In the genomic region with DNA sequence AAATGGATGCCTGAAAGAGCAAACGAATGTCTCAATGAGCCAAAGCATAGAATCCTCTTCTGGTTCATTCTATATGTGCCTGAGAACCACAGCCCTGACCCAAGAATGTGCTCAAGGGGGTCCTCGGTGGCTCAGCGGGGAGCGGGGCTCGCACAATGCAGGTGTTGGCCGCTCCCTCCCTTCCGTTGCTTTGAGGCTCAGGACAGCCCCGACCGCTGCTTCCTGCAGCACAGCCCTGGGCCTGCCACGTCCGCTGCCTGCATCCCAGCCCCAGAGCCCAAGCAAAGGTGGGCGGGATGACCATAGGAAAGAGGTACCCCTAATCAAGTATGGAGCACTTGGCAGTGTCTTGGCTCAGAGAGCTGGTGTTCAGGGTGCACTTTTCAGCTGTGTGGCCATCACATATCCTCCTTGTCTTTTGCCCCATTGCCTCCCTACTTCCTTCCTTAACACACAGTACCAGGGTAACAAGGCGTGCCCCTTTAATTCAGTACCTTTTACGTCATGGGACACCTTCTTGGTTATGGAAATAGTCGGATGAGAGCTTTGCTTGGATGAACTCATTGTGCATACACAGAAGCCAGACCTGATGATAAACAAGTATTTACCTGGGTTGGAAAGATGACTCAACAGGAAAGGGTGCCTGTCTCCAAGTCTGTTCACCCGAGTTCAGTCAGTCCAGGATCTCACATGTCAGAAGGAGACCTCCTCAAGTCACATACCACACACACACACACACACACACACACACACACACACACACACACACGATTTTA, we compare ENCODE assay signal across 9 mouse cellular contexts. TPM values are rescaled to one million over a fixed set of nuclear protein-coding genes. Genes with fewer than 3 reads are reported as not detected.
DNase-seq lines count a peak whose midpoint lies in the region; ATAC-seq lines count a peak whose summit lies in the region.
"Had no signal": no experiment of that assay in that cellular context is flagged by ENCODE, and none has a peak within 500 bp of the region (broad histone marks: within the 10 kb centered on the region; RNA-seq: fewer than 3 reads in every experiment).

No protein-coding gene starts in this region.

- DNase-seq in spleen, adult 18-20 months, result peak; percentile 18 to 22
- no peak for DNase-seq in spleen, adult 12 weeks (ENCODE audit: low spot score)
- no peak for DNase-seq in hindbrain, embryonic 11.5 days (ENCODE audit: low spot score)
- peak; percentile 89 for DNase-seq in midbrain, embryonic 11.5 days (ENCODE audit: low spot score, missing footprints)
- DNase-seq in thymus, postnatal 4 days, result peak; percentile 69
- DNase-seq in frontal cortex, postnatal 14 days (ENCODE audit: low spot score in 2 of 2), result no peak
- no peak for DNase-seq in right cerebral cortex, postnatal 4 days
- DNase-seq in gastrocnemius, postnatal 10 days, result no peak
- DNase-seq: kidney, postnatal 10 days had no signal

- 28% methylated on average over 15 of the region's 17 CpGs for WGBS in hindbrain, embryonic 11.5 days
- WGBS in midbrain, embryonic 11.5 days, result 26% methylated on average over 17 of the region's 17 CpGs

- no peak overlapping the region for H3K27ac ChIP-seq in hindbrain, embryonic 11.5 days (ENCODE audit: low read depth, low read length)
- H3K27ac ChIP-seq in midbrain, embryonic 11.5 days (ENCODE audit: low read depth, low read length), result no peak overlapping the region

- peak overlapping the region; percentile 8; the same call in 1 of the 2 replicates for H3K4me2 ChIP-seq in hindbrain, embryonic 11.5 days (replicated peaks; ENCODE audit: low read depth, low read length)
- H3K4me2 ChIP-seq in midbrain, embryonic 11.5 days, result peak overlapping the region; percentile 24; the same call in 1 of the 2 replicates

- ATAC-seq in hindbrain, embryonic 11.5 days (ENCODE audit: low FRiP score), result no peak
- no peak for ATAC-seq in midbrain, embryonic 11.5 days (ENCODE audit: low FRiP score)

- H3K36me3 ChIP-seq in hindbrain, embryonic 11.5 days (ENCODE audit: control insufficient read depth, insufficient read depth, low read length), result no peaks in the 10 kb centered on the region
- no peaks in the 10 kb centered on the region for H3K36me3 ChIP-seq in midbrain, embryonic 11.5 days (ENCODE audit: control insufficient read depth, insufficient read depth, low read length)

- H3K9ac ChIP-seq in hindbrain, embryonic 11.5 days (ENCODE audit: low read depth, low read length), result no peak overlapping the region; the same call in 1 of the 2 replicates
- H3K9ac ChIP-seq in midbrain, embryonic 11.5 days (ENCODE audit: low read length), result peak overlapping the region; percentile 1; the same call in 1 of the 2 replicates

- H3K4me1 ChIP-seq in hindbrain, embryonic 11.5 days (replicated peaks; ENCODE audit: control insufficient read depth, insufficient read depth, low read length), result peaks cover 2% of the 10 kb centered on the region; the same call in 1 of the 2 replicates
- peaks cover 6% of the 10 kb centered on the region; the same call in 1 of the 2 replicates for H3K4me1 ChIP-seq in midbrain, embryonic 11.5 days (ENCODE audit: control insufficient read depth, insufficient read depth, low read length)

- no peak overlapping the region for H3K4me3 ChIP-seq in hindbrain, embryonic 11.5 days (ENCODE audit: low read depth, low read length)
- H3K4me3 ChIP-seq in midbrain, embryonic 11.5 days (ENCODE audit: low read depth, low read length), result no peak overlapping the region

- H3K27me3 ChIP-seq in hindbrain, embryonic 11.5 days (ENCODE audit: control insufficient read depth, insufficient read depth, low read length), result no peaks in the 10 kb centered on the region; the same call in 1 of the 2 replicates
- peaks cover 5% of the 10 kb centered on the region; the same call in 1 of the 2 replicates for H3K27me3 ChIP-seq in midbrain, embryonic 11.5 days (ENCODE audit: control insufficient read depth, insufficient read depth, low read length)

- no peaks in the 10 kb centered on the region for H3K9me3 ChIP-seq in hindbrain, embryonic 11.5 days (ENCODE audit: control insufficient read depth, low read length)
- H3K9me3 ChIP-seq in midbrain, embryonic 11.5 days (ENCODE audit: control insufficient read depth, low read length), result no peaks in the 10 kb centered on the region

RNA-seq across cellular contexts. Expression of a gene that starts 11.8 kb away (rescaled TPM):
- 76.1 and 92.7 TPM in 2 replicates for polyA plus RNA-seq in hindbrain, embryonic 11.5 days (2014; fragmentation: Nextera tagmentation; extraction: Ambion mirVana)
- 106 and 108 TPM in 2 replicates for polyA plus RNA-seq in midbrain, embryonic 11.5 days (2014; fragmentation: Nextera tagmentation; extraction: Ambion mirVana)
- total RNA-seq in gastrocnemius, postnatal 10 days (2021), result 1 to 10 TPM; 4.4 to 5.8 TPM

RNA-seq across cellular contexts. Expression of a gene that starts 22.7 kb away (rescaled TPM):
- 25.2 and 27.0 TPM in 2 replicates for polyA plus RNA-seq in hindbrain, embryonic 11.5 days (2014; fragmentation: Nextera tagmentation; extraction: Ambion mirVana)
- 22.8 and 27.2 TPM in 2 replicates for polyA plus RNA-seq in midbrain, embryonic 11.5 days (2014; fragmentation: Nextera tagmentation; extraction: Ambion mirVana)
- total RNA-seq in gastrocnemius, postnatal 10 days (2021), result 1 to 10 TPM in 1 of 2 experiments, under 1 TPM in 1; 0.36 to 1.2 TPM

RNA-seq across cellular contexts. Expression of a gene that starts 32.7 kb away (rescaled TPM):
- 24.4 and 26.6 TPM in 2 replicates for polyA plus RNA-seq in hindbrain, embryonic 11.5 days (2014; fragmentation: Nextera tagmentation; extraction: Ambion mirVana)
- polyA plus RNA-seq in midbrain, embryonic 11.5 days (2014; fragmentation: Nextera tagmentation; extraction: Ambion mirVana), result 26.8 and 29.0 TPM in 2 replicates
- total RNA-seq in gastrocnemius, postnatal 10 days (2021), result 10 to 100 TPM in 1 of 2 experiments, 1 to 10 TPM in 1; 9.1 to 11.0 TPM

Comparison
In these comparisons a context has a peak if more than half of its experiments do, and no peak if none do; other contexts are left out.
1. DNase-seq: peak in spleen, adult 18-20 months (2 of 2), midbrain, embryonic 11.5 days (single experiment) and thymus, postnatal 4 days (single experiment); none in spleen, adult 12 weeks (single experiment), hindbrain, embryonic 11.5 days (single experiment), frontal cortex, postnatal 14 days (0 of 2), right cerebral cortex, postnatal 4 days (single experiment) and gastrocnemius, postnatal 10 days (single experiment).